Mouse (Mus musculus) adipose tissue, adult 10 weeks (tissue): ENCODE measurements around the gene Bola2. TPM values are rescaled to one million over a fixed set of nuclear protein-coding genes. Genes with fewer than 3 reads are reported as not detected.

Experiments used
- polyA plus RNA-seq: library from polyadenylated mRNA; stranded (reverse); fragments of 350-450 nt; fragmentation: Illumina TruSeq; extraction: RNeasy Lipid Tissue Mini Kit (QIAGEN cat#74804); gene quantifications from one replicate; pipeline ENCODE4 v1.2.3, GENCODE M21; 2014; ENCODE audit warnings: low read depth, low replicate concordance

The Bola2 gene
- polyA plus RNA-seq = 28.1 TPM

GRCm38 (mm10) chr7:126695210-126695611 lies at the start of gene Bola2:
Gene Bola2, plus strand, starts transcription at chr7:126695401.

GRCm38 (mm10) chr7:126649231-126650051 lies 45.8 kb upstream of the Bola2 start, which contains the start of gene Sgf29:
Gene Sgf29, plus strand, starts transcription at chr7:126649309.

GRCm38 (mm10) chr7:126676207-126676606 lies 19.0 kb upstream of the Bola2 start, which contains the start of gene Sult1a1:
Gene Sult1a1, minus strand, starts transcription at chr7:126676432.

GRCm38 (mm10) chr7:126695631-126696207 lies 518 bp downstream of the Bola2 start, which contains the start of gene Slx1b:
Gene Slx1b, minus strand, starts transcription at chr7:126695784.

GRCm38 (mm10) chr7:126707442-126708174 lies 12.4 kb downstream of the Bola2 start, which contains the start of gene Coro1a:
Gene Coro1a, minus strand, starts transcription at chr7:126707787.

Other genes with a start within 250 kb of the Bola2 start
- gene Atp2a1, start 232.3 kb upstream of the Bola2 start, polyA plus RNA-seq = 0.65 TPM
- gene Sh2b1, start 220.0 kb upstream of the Bola2 start, polyA plus RNA-seq = 33.4 TPM
- gene Tufm, start 208.0 kb upstream of the Bola2 start, polyA plus RNA-seq = 73.7 TPM
- gene Atxn2l, start 192.0 kb upstream of the Bola2 start, polyA plus RNA-seq = 84.6 TPM
- gene Eif3c, start 129.0 kb upstream of the Bola2 start, polyA plus RNA-seq = 119 TPM
- 34.2 TPM for gene Apobr, start 110.5 kb upstream of the Bola2 start, polyA plus RNA-seq
- 55.2 TPM for gene Cln3, start 109.6 kb upstream of the Bola2 start, polyA plus RNA-seq
- 0.42 TPM for gene Il27, start 100.5 kb upstream of the Bola2 start, polyA plus RNA-seq
- gene Nupr1, start 64.5 kb upstream of the Bola2 start, polyA plus RNA-seq = 112 TPM
- gene Sgf29, start 46.1 kb upstream of the Bola2 start, polyA plus RNA-seq = 23.6 TPM
- gene Sult1a1, start 19.0 kb upstream of the Bola2 start, polyA plus RNA-seq = 157 TPM
- gene Slx1b, start 383 bp downstream of the Bola2 start, polyA plus RNA-seq = 15.2 TPM
- gene Coro1a, start 12.4 kb downstream of the Bola2 start, polyA plus RNA-seq = 29.4 TPM
- 92.1 TPM for gene Mapk3, start 64.2 kb downstream of the Bola2 start, polyA plus RNA-seq
- 3.7 TPM for gene Gdpd3, start 70.9 kb downstream of the Bola2 start, polyA plus RNA-seq
- gene Ypel3, start 81.6 kb downstream of the Bola2 start, polyA plus RNA-seq = 135 TPM
- gene Tbx6, start 86.1 kb downstream of the Bola2 start, polyA plus RNA-seq = 1.4 TPM
- 76.2 TPM for gene Ppp4c, start 97.1 kb downstream of the Bola2 start, polyA plus RNA-seq
- 5.7 TPM for gene Fam57b, start 102.3 kb downstream of the Bola2 start, polyA plus RNA-seq
- gene 4930451I11Rik, start 136.2 kb downstream of the Bola2 start, polyA plus RNA-seq = 1.2 TPM
- not detected for gene Doc2a, start 152.0 kb downstream of the Bola2 start, polyA plus RNA-seq
- gene Hirip3, start 166.6 kb downstream of the Bola2 start, polyA plus RNA-seq = 20.1 TPM
- gene Ino80e, start 167.0 kb downstream of the Bola2 start, polyA plus RNA-seq = 32.6 TPM
- 53.1 TPM for gene Taok2, start 189.3 kb downstream of the Bola2 start, polyA plus RNA-seq
- gene Tmem219, start 227.5 kb downstream of the Bola2 start, polyA plus RNA-seq = 58.2 TPM
- gene Kctd13, start 233.5 kb downstream of the Bola2 start, polyA plus RNA-seq = 12.5 TPM